Mouse (Mus musculus) E14TG2a.4 (cell line): ENCODE measurements around the gene Rundc1.

Experiments
- CTCF ChIP-seq: conservative IDR thresholded peaks from 2 replicates; pipeline ENCODE4 v1.5.1; 2014; ENCODE audit warnings: low read length
- NANOG ChIP-seq: IDR thresholded peaks from 2 replicates; pipeline ENCODE4 v1.6.1; 2014; ENCODE audit warnings: borderline replicate concordance, low read length, mixed read lengths
- POU5F1 ChIP-seq: IDR thresholded peaks from 2 replicates; pipeline ENCODE4 v1.6.1; 2014; ENCODE audit warnings: low read length, borderline replicate concordance

DNA sequence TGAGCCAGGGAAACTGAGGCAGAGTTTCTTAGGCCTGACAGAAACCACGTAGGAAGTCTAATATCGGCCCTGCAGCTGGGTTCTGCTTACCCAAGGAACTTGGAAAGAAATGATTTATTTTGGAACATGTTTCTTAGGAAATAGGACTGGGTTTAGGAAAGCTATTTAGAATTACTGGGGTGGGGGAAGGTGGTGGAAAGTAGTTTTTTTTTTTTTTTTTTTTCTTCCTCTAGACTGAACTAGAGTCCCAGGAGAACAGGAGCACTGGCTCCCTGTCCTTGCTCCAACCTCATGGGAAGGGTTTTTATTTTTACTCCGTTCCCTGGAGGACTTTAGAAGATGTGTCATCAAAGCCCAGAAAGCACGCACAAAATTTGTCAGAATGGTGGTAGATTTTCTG lies 44.3 kb downstream of the Rundc1 start:
- TF ChIP-seq CTCF (no peak), NANOG (no peak), POU5F1 (no peak)
